Mouse (Mus musculus): ENCODE measurements around the gene P3h1. TPM values are rescaled to one million over a fixed set of nuclear protein-coding genes. Genes with fewer than 3 reads are reported as not detected.
A peak's percentile ranks its signal among the peaks of the same experiment; 100 is the strongest.

Gene P3h1
- total and polyA plus RNA-seq, 3 experiments = 15.7 to 30.2 TPM; not detected in 1

DNA sequence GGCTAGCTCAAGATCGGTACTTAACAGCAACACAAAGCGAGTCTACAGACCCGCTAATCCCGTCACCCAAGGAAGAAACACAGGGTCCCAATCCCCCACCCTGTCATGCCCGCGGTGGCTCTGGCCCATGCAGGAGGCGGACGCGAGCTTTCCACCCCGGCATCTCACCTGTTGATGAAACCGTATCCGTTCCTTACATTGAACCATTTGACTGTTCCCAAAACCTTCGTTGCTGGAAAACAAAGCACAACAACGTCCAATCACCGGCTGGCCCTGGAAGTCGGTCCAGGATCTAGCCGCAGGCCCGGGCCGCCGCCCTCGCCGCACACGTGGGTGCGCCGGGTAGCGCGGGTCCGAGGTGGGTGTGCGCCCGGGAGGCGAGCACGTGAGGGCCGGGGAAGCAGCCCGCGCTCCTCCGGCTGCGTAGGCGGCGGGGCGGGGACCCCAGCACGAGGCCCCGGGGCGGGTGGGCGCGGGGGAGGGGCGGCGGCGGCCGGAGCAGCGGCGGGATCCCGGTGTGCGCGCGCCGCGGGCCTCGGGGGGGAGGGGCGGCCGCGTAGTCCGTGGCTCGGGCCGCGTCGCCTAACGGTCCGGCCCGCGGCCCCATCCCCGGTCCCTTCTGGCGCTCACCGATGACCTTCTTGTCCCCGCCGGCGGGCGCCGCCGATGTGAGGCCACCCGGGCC, 61.0 kb downstream of the P3h1 start:
- Histone ChIP-seq H3K4me1 (ENCODE audit: control insufficient read depth in 1 of 2, insufficient read depth in 2 of 2, low read length in 2 of 2) (peaks cover 2 to 15% of the 10 kb centered on the region in 2 experiments; a peak in 3 of 4 replicates), H3K36me3 (ENCODE audit: control insufficient read depth in 1 of 2, insufficient read depth in 2 of 2, low read length in 2 of 2) (peaks cover 14 to 26% of the 10 kb centered on the region in 2 experiments), H3K79me2 (ENCODE audit: control insufficient read depth, insufficient read depth, low read length, poor library complexity) (peaks cover 60% of the 10 kb centered on the region), H3K9ac (ENCODE audit: control insufficient read depth, low read depth, low read length, poor library complexity, severe bottlenecking) (peak overlapping the region; percentile 99), H3K9me3 (replicated peaks; ENCODE audit: insufficient read depth, low read length) (no peaks in the 10 kb centered on the region), H3K4me3 (ENCODE audit: control insufficient read depth in 1 of 2, insufficient read depth in 1 of 2, low read depth in 2 of 2, low read length in 2 of 2) (peak overlapping the region; percentile 84 to 99), H3K27ac (ENCODE audit: control insufficient read depth, low read depth, low read length) (peak overlapping the region; percentile 96), H3K27me3 (ENCODE audit: control insufficient read depth in 1 of 2, insufficient read depth in 2 of 2, low read length in 2 of 2) (no peaks in the 10 kb centered on the region)
- DNase-seq (ENCODE audit: low read depth, low spot score) = peak; percentile 55
- TF ChIP-seq ZMIZ1 (IDR thresholded peaks at IDR 0.05; ENCODE audit: low read depth, low read length) = no peak; the same call in 1 of the 2 replicates
- no peak for TF ChIP-seq GABPA (IDR thresholded peaks at IDR 0.05; ENCODE audit: low read depth, low read length)
- TF ChIP-seq RCOR1 (IDR thresholded peaks at IDR 0.05; ENCODE audit: low read depth, low read length) = no peak
- TF ChIP-seq ETS1 (IDR thresholded peaks at IDR 0.05; ENCODE audit: low read depth, low read length) = no peak
- TF ChIP-seq JUND (IDR thresholded peaks at IDR 0.05; ENCODE audit: low read depth, low read length) = no peak
- no peak for TF ChIP-seq MAZ (IDR thresholded peaks at IDR 0.05; ENCODE audit: low read depth, low read length)
- TF ChIP-seq CHD1 (IDR thresholded peaks at IDR 0.05; ENCODE audit: low read depth, low read length) = peak; percentile 97; the same call in 1 of the 2 replicates
- TF ChIP-seq POLR2A (IDR thresholded peaks at IDR 0.05; ENCODE audit: control insufficient read depth in 1 of 2, insufficient read depth in 1 of 2, low read depth in 1 of 2, low read length in 2 of 2, poor library complexity in 1 of 2) = peak in 1 of 2 experiments; percentile 43; a peak in 1 of 4 replicates
- no peak for TF ChIP-seq E2F4 (IDR thresholded peaks at IDR 0.05; ENCODE audit: borderline replicate concordance, low read depth, low read length)
- peak; percentile 57 for TF ChIP-seq SIN3A (IDR thresholded peaks at IDR 0.05; ENCODE audit: low read length)
- no peak for TF ChIP-seq GATA1 (IDR thresholded peaks at IDR 0.05; ENCODE audit: low read depth, low read length)
- no peak for TF ChIP-seq SMC3 (IDR thresholded peaks at IDR 0.05; ENCODE audit: low read depth, low read length)
- TF ChIP-seq MXI1 (IDR thresholded peaks at IDR 0.05; ENCODE audit: low read depth, low read length) = peak; percentile 98
- peak; percentile 23; the same call in 1 of the 2 replicates for TF ChIP-seq MYC (IDR thresholded peaks at IDR 0.05; ENCODE audit: low read depth, low read length)
- TF ChIP-seq MYB (IDR thresholded peaks at IDR 0.05; ENCODE audit: low read depth, low read length) = no peak
- peak; percentile 52; the same call in 1 of the 2 replicates for TF ChIP-seq BHLHE40 (IDR thresholded peaks at IDR 0.05; ENCODE audit: borderline replicate concordance, low read depth, low read length)
- peak; percentile 68 for TF ChIP-seq MAX (IDR thresholded peaks at IDR 0.05; ENCODE audit: low read length)
- TF ChIP-seq USF2 (IDR thresholded peaks at IDR 0.05; ENCODE audit: borderline replicate concordance in 1 of 2, insufficient read depth in 1 of 2, low read depth in 1 of 2, low read length in 2 of 2) = no peak

- Histone ChIP-seq H3K4me1 (ENCODE audit: control insufficient read depth in 1 of 2, insufficient read depth in 2 of 2, low read length in 2 of 2) (peaks cover 2 to 10% of the 10 kb centered on the region in 2 experiments; a peak in 3 of 4 replicates), H3K9me3 (replicated peaks; ENCODE audit: insufficient read depth, low read length) (no peaks in the 10 kb centered on the region), H3K79me2 (ENCODE audit: control insufficient read depth, insufficient read depth, low read length, poor library complexity) (peaks cover 54% of the 10 kb centered on the region), H3K27me3 (ENCODE audit: control insufficient read depth in 1 of 2, insufficient read depth in 2 of 2, low read length in 2 of 2) (no peaks in the 10 kb centered on the region), H3K4me3 (ENCODE audit: control insufficient read depth in 1 of 2, insufficient read depth in 1 of 2, low read depth in 2 of 2, low read length in 2 of 2) (peak within 1 kb of the TSS; percentile 85 to 99), H3K27ac (ENCODE audit: control insufficient read depth, low read depth, low read length) (peak within 1 kb of the TSS; percentile 96), H3K9ac (ENCODE audit: control insufficient read depth, low read depth, low read length, poor library complexity, severe bottlenecking) (peak within 1 kb of the TSS; percentile 99), H3K36me3 (ENCODE audit: control insufficient read depth in 1 of 2, insufficient read depth in 2 of 2, low read length in 2 of 2) (peaks cover 14 to 21% of the 10 kb centered on the region in 2 experiments)
- peak; percentile 98 for DNase-seq (ENCODE audit: low read depth, low spot score)
- peak; percentile 63; the same call in 1 of the 2 replicates for TF ChIP-seq KAT2A (conservative IDR thresholded peaks at IDR 0.05; ENCODE audit: low read depth, low read length)
- no peak for TF ChIP-seq SMC3 (IDR thresholded peaks at IDR 0.05; ENCODE audit: low read depth, low read length)
- TF ChIP-seq CHD1 (IDR thresholded peaks at IDR 0.05; ENCODE audit: low read depth, low read length) = no peak
- peak; percentile 77; the same call in 1 of the 2 replicates for TF ChIP-seq POLR2AphosphoS2 (IDR thresholded peaks at IDR 0.05; ENCODE audit: low read length)
- no peak for TF ChIP-seq MAFK (IDR thresholded peaks at IDR 0.05; ENCODE audit: borderline replicate concordance, low read depth, low read length)
- no peak for TF ChIP-seq RAD21 (IDR thresholded peaks at IDR 0.05; ENCODE audit: low read depth, low read length)
- TF ChIP-seq ELF1 (IDR thresholded peaks at IDR 0.05; ENCODE audit: low read depth, low read length) = peak; percentile 83
- TF ChIP-seq ETS1 (IDR thresholded peaks at IDR 0.05; ENCODE audit: low read depth, low read length) = peak; percentile 46
- no peak for TF ChIP-seq GATA1 (IDR thresholded peaks at IDR 0.05; ENCODE audit: low read depth, low read length)
- TF ChIP-seq TAL1 (IDR thresholded peaks at IDR 0.05; ENCODE audit: low read length) = no peak
- TF ChIP-seq ZNF384 (IDR thresholded peaks at IDR 0.05; ENCODE audit: low read depth, low read length) = no peak
- no peak for TF ChIP-seq POLR2AphosphoS5 (IDR thresholded peaks at IDR 0.05; ENCODE audit: borderline replicate concordance, low read depth, low read length)
- TF ChIP-seq SIN3A (IDR thresholded peaks at IDR 0.05; ENCODE audit: low read length) = peak; percentile 88
- no peak for TF ChIP-seq GABPA (IDR thresholded peaks at IDR 0.05; ENCODE audit: low read depth, low read length)
- TF ChIP-seq JUND (IDR thresholded peaks at IDR 0.05; ENCODE audit: low read depth, low read length) = no peak
- peak; percentile 88 for TF ChIP-seq HCFC1 (IDR thresholded peaks at IDR 0.05; ENCODE audit: low read depth, low read length)
- TF ChIP-seq USF1 (IDR thresholded peaks at IDR 0.05; ENCODE audit: low read depth, low read length) = peak; percentile 97
- peak; percentile 94 for TF ChIP-seq MAX (IDR thresholded peaks at IDR 0.05; ENCODE audit: low read length)
Observed at GRCm38 (mm10) chr4:119294415-119295133, 61.9 kb downstream of the P3h1 start, which contains the start of gene Ybx1. Gene Ybx1 (minus strand): TSS chr4:119294604.
